Mouse (Mus musculus) lung, postnatal 4 days (tissue): ENCODE data around the gene Slc38a2.

Source experiments
- DNase-seq, 2 experiments: peaks; one replicate each; pipeline ENCODE4 v3.0.0; 2021

Slc38a2 gene

DNA sequence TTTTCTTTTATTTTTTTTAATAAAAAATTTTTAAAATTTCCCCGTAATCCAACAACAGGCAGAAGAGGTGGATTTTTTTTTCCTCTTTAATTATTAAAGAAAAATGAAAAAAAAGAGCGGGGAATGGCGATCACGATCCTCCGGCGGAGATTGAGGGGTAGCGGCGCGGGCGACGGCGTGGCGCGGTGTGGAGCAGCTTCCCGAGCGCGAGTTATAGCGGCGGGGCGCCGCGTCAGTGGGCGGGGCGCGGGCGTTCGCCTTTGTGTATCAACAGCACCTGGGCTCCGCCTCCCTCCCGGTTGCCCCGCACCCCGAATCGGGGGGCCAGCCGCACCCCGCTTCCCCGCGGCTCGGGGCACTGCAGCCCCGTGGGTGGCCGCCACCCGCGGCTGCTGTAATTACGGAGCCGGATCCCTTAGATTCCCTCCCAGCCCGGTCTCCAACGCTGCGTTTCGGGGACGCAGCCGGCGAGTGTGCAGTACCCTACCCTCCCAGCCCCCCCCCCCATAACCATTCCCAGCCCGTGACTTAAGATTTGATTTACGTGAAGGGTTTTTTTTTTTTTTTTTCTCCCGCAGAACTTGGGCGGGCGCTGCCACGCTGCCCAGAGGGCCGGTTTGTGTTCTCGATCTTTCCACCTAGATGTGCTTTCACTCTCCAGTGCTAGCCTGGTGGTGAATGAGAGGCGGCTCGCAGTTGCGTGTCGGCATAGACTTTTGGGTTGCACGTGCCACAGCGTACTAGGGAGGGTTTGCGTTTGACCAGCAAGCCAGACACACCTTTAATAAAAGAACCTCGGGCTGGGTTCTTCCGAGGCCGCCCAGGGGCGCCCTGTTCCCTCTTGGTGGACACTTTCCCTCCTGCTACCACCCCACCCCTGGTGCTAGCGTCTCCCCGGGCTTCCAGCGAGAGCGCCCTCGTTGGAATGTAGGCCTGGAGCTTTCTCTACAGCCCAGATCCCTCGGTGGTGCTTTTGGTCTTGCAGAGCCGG, at the start of gene Slc38a2:
Gene Slc38a2, minus strand, starts transcription at position 210 of the 991 bp plus-strand sequence.
- peak; percentile 94 for DNase-seq

DNA sequence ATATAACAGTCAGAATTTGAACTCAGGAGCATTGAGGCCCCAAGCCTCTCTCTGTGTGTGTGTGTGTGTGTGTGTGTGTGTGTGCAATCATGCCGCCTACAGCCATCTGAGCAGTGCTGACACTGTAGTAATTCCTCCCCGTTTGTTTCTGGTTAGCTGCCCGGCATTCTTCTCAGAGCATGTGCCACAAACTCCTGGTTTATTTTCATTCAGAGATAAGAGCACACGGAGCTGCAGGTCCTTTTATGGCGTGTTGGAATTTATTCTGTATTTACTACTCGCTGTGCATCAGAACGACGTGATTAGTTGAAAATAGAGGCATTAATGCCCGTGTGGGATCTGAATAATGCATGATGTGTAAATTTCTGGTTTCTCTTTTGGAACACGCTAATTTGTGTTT, 49.6 kb upstream of the Slc38a2 start:
- no peak for DNase-seq

DNA sequence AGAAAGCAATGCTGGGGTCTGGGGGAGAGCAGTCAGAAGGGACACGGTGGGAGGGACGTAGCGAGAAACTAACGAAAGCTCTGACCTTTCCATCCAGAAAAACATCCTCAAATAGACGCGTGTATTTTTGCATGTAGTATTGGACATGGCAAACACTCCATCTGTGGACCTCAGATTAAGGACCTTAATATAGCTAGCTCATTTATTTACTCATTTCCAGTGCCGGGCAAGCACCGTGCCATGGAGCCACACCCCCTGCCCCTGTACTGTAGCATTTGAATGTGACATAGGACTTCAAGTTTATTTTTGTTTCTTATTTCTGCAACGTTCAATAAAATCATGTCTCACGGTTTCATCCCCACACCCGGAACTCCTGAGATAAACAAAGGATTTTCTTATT, 48.0 kb upstream of the Slc38a2 start:
- DNase-seq: no peak

GRCm38 (mm10) chr15:96746986-96747385, 47.5 kb upstream of the Slc38a2 start:
- DNase-seq: no peak

DNA sequence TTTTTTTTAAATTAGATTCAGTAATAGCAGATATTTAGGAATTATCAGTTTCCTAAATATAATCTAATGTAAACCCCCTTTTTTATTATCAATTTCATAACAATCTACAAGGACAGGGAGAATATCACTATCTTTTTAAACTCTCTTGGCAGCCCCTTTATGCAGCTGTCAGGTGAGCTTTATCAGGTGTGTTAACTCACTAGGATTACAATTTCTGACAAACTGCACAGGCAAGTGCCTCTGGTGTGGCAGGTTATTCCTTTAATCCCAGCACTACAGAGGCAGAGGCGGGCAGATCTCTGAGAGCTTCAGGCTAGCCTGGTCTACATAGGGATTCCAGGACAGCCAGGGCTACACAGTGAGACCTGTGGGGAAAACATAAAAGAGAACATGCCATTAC, 45.8 kb upstream of the Slc38a2 start:
- DNase-seq: no peak

DNA sequence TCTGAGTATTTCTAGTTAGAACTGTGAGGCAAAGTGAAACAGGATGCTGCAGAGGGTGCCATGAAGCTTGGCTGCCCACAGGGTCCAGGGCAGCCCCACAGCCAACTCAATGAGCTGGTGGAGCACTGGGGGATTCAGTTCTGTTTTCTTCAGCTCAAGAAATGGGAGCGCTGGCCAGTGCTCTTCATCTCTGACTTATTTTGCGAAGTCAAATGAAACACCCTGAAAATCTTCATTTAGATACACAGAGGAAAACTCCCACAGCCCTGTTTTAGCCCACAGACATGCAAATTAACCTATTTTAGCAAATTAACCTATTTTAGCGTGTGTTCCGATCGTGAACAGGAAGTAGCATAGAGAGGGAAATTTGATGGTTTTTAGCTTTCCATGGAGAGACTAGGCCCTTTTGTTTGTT, 45.4 kb upstream of the Slc38a2 start:
- DNase-seq: no peak

- peak; percentile 65 to 78 for DNase-seq
These were observed 44.8 kb upstream of the Slc38a2 start for GRCm38 (mm10) chr15:96744153-96744881.

- peak; percentile 62 to 66 for DNase-seq
These were observed 43.7 kb upstream of the Slc38a2 start for GRCm38 (mm10) chr15:96743257-96743656.

GRCm38 (mm10) chr15:96742591-96743241, 43.2 kb upstream of the Slc38a2 start:
- DNase-seq: no peak

DNA sequence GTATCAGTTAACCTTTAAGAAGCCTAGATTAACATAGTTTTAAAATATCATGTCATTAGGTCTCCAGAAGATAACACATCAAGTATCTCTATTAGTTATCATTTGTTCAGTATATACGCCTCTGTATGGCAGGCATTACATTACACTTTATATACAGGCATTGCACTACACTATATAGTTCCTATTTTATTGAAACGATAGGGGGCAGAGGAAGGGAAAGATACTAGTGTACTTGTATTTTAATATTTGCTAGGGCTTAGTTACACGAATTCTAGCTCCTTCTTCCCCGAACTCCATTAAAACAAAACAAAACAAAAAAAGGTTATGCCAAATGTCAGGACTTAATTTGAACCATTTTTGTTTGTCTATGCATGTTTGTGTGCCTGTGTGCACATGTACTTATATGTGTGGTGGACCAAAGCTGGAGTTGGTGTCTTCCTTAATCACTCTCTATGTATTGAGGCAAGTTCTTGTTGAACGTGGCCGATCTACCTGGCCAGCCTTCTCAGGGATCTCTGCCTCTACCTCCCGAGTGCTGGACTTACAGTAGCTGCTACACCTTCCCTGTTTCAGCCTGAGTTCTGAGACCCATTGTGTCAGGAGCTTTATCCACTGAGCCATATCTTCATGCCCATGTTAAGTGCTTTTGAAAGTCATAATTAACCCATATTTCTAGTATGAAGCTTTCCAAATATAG, 41.5 kb upstream of the Slc38a2 start:
- DNase-seq: no peak

DNA sequence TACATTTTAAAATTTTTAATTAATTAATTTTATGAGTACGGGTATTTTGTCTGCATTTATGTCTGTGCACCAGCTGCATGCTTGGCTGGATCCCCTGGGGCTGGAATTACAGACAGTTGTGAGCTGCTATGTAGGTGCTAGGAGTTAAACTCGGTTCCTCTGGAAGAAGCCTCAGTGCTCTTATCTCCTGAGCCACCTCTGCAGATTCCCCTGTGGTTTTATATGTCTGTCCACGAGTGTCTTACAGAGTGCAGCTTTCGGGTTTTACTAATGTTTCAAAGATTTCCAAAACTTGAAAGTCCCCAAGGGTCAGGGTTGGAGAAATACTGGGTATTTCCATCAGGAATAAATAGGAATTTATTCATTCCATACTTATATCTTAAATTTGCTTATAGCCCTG, 40.6 kb upstream of the Slc38a2 start:
- no peak for DNase-seq

GRCm38 (mm10) chr15:96736663-96737385, 37.3 kb upstream of the Slc38a2 start:
- DNase-seq: no peak

- DNase-seq: peak in 1 of 2 experiments; percentile 34
These were observed 36.1 kb upstream of the Slc38a2 start for GRCm38 (mm10) chr15:96735562-96736160.

- no peak for DNase-seq
These were observed 34.9 kb upstream of the Slc38a2 start for GRCm38 (mm10) chr15:96734423-96734822.

DNA sequence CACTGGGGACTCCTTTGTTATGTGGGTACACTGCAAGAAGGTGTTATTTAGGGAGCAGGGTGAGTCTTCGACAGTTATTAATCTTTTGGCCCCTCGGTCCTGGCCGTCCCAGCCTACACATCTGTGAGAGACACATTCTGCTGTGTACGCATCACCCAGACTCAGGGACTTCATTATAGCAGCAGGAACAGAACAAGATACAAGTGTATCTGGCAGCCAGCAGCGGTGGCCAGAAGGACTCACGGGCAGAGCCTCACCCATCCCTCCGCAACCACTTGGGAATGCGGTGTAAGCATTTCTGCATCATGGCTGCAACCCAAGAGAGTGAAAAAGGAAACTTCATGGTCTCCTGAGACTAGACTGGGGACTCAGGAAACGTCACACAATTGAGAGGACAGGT, 30.9 kb upstream of the Slc38a2 start:
- DNase-seq: no peak

DNA sequence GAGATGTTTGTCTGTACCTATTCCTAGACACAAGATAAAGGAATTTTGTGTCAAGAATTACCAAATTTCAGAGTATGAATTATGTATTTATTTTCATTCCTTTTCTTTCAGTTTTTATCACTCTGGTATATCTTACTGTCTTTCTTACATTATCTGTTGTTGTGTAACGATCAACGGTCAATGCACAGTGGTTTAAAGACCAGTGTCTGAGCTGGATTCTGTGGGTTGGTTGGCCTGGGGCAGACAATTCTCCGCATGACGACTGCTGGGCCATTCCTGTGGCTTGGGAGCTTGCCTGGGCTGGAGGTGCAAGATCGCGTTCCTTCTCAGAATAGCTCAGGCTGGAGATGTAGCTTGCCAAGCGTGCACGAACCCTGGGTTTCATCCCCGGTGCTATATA, 30.3 kb upstream of the Slc38a2 start:
- DNase-seq: peak in 1 of 2 experiments; percentile 57

GRCm38 (mm10) chr15:96728993-96729392, 29.5 kb upstream of the Slc38a2 start:
- DNase-seq: no peak

GRCm38 (mm10) chr15:96728346-96728745, 28.8 kb upstream of the Slc38a2 start:
- no peak for DNase-seq

GRCm38 (mm10) chr15:96724506-96724905, 25.0 kb upstream of the Slc38a2 start:
- DNase-seq: no peak

DNA sequence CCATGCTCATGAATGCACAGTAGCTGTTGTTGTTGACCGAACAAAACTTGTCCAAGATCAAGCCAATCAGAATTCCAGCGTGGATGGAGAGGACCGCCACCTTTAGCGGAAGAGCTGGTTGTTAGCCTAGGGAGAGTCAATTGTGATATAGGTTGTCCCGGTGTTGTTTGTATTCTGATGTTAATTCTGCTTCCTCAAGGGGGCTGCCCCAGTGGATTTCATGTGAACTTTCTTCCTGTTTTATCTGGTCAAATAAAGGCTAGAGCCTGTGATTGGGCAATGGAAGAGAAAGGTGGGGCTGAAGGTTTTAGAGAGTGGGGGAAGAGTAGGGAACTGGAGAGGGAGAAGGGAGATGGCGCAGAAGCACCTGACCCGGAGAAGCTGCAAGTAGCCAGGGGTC, 22.7 kb upstream of the Slc38a2 start:
- no peak for DNase-seq

DNA sequence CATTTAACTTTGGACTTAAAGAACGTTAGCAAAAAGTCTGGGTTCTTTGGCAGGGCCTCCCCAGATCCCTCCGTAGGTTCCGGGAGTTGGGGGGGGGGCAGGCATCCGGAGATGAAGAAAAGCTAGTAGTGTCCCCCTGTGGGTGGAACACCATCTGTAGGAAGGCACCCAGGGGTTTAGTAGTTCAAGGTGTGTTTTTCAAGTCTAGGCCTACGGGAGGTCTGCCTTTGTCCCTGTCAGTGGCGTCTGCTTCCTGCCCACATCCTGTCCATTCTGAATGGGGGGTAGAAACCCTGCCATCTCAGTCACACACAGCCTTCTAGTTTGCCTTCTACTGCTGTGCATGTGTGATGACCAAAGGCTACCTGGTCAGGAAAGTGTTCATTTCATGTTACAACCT, 20.6 kb upstream of the Slc38a2 start:
- no peak for DNase-seq

- DNase-seq: peak; percentile 41 to 58
These were observed 18.9 kb upstream of the Slc38a2 start for GRCm38 (mm10) chr15:96718466-96718865.
